Mouse (Mus musculus): ENCODE data around the gene Sgf29.

DNA sequence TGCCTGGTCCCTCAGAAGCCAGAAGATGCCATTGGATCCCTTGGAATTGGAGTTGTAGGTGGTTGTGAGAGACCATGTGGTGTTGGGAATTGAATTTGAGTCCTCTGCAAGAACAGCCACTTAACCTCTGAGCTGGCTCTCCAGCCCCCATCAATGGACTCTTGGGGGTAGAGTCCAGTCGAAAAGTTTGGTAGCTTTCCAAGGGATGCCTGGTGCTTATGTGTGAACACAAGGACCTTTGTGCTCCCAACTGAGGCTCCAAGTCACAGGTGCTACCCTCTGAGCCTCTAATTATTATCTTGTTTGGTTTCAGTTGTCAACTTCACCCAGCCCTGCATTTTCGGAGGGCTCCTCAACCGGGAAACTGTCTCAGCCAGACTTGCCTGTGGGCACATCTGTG is 41.6 kb downstream of the Sgf29 start:
- TF ChIP-seq POLR2A (IDR thresholded peaks at IDR 0.05; ENCODE audit: insufficient read length, low read depth) (no peak), USF1 (IDR thresholded peaks at IDR 0.05; ENCODE audit: low read depth) (no peak), MAX (IDR thresholded peaks at IDR 0.05; ENCODE audit: low read depth) (no peak), MYOG (IDR thresholded peaks at IDR 0.05; ENCODE audit: control insufficient read depth in 1 of 3, insufficient read depth in 1 of 3, insufficient read length in 2 of 3, low read depth in 2 of 3) (no peak), CEBPB (IDR thresholded peaks at IDR 0.05; ENCODE audit: insufficient read depth, poor library complexity, severe bottlenecking) (no peak), SRF (IDR thresholded peaks at IDR 0.05; ENCODE audit: control insufficient read depth, insufficient read length, low read depth) (no peak), TCF3 (IDR thresholded peaks at IDR 0.05; ENCODE audit: insufficient read length, low read depth) (no peak), E2F4 (IDR thresholded peaks at IDR 0.05; ENCODE audit: insufficient read depth) (no peak), TCF12 (IDR thresholded peaks at IDR 0.05; ENCODE audit: insufficient read depth, poor library complexity, severe bottlenecking) (no peak)
